Mouse (Mus musculus) layer of hippocampus, postnatal 36 days (tissue): ENCODE measurements around the gene Gcnt1. TPM values are rescaled to one million over a fixed set of nuclear protein-coding genes. Genes with fewer than 3 reads are reported as not detected.

Experiments
- DNase-seq, 2 experiments: peaks; one replicate each; pipeline ENCODE4 v3.0.0; 2022
- total RNA-seq, 2 experiments: library from RNA; stranded (reverse); gene quantifications; 2 replicates each; pipeline ENCODE4 v1.2.3; 2021

Gcnt1 gene
- total RNA-seq, 2 experiments from 2014 or later: 3.1 to 3.2 TPM

- DNase-seq: no peak
Measured at GRCm38 (mm10) chr19:17323689-17324241, 48.9 kb downstream of the Gcnt1 start.

GRCm38 (mm10) chr19:17323006-17323688 is 49.5 kb downstream of the Gcnt1 start:
- no peak for DNase-seq

GRCm38 (mm10) chr19:17319770-17320169 is 52.9 kb downstream of the Gcnt1 start:
- DNase-seq: no peak

- no peak for DNase-seq
Measured at GRCm38 (mm10) chr19:17318733-17319132, 53.9 kb downstream of the Gcnt1 start.

- DNase-seq: no peak
Measured at GRCm38 (mm10) chr19:17316311-17317003, 56.2 kb downstream of the Gcnt1 start.

- DNase-seq: no peak
Measured at GRCm38 (mm10) chr19:17314451-17314850, 58.2 kb downstream of the Gcnt1 start.

GRCm38 (mm10) chr19:17313766-17314165 is 58.9 kb downstream of the Gcnt1 start:
- DNase-seq: no peak

- no peak for DNase-seq
Measured at GRCm38 (mm10) chr19:17312671-17313180, 59.9 kb downstream of the Gcnt1 start.

- DNase-seq: no peak
Measured at GRCm38 (mm10) chr19:17311501-17311900, 61.1 kb downstream of the Gcnt1 start.

- no peak for DNase-seq
Measured at GRCm38 (mm10) chr19:17311031-17311430, 61.6 kb downstream of the Gcnt1 start.

- DNase-seq: no peak
Measured at GRCm38 (mm10) chr19:17296081-17296480, 76.6 kb downstream of the Gcnt1 start.

- DNase-seq: no peak
Measured at GRCm38 (mm10) chr19:17295211-17295766, 77.4 kb downstream of the Gcnt1 start.

GRCm38 (mm10) chr19:17294136-17294535 is 78.5 kb downstream of the Gcnt1 start:
- DNase-seq: no peak

GRCm38 (mm10) chr19:17289526-17289925 is 83.1 kb downstream of the Gcnt1 start:
- DNase-seq: no peak

- DNase-seq: peak in 1 of 2 experiments; percentile 16
Measured at GRCm38 (mm10) chr19:17286004-17286403, 86.6 kb downstream of the Gcnt1 start.

- DNase-seq: no peak
Measured at GRCm38 (mm10) chr19:17283317-17283716, 89.3 kb downstream of the Gcnt1 start.

- DNase-seq: no peak
Measured at GRCm38 (mm10) chr19:17278381-17279051, 94.1 kb downstream of the Gcnt1 start.

Other genes starting within 250 kb of the Gcnt1 start
- gene Rfk, start 21.2 kb upstream of the Gcnt1 start, total RNA-seq: 10 to 100 TPM; 64.6 to 71.4 TPM